Mouse (Mus musculus) intestine, postnatal 0 days (tissue): ENCODE data around the gene Ppp1r11. TPM values are rescaled to one million over a fixed set of nuclear protein-coding genes. Genes with fewer than 3 reads are reported as not detected.

Source experiments
- ATAC-seq: fragments of 200-750 bp; cut with Nextera tagmentation; 2 replicates; pipeline ENCODE4 v1.8.0; 2017; ENCODE audit warnings: mild to moderate bottlenecking, moderate TSS enrichment, moderate library complexity
- H3K27ac ChIP-seq: fragments of 300-500 bp; sonication (generic); 2 replicates; pipeline ENCODE4 v1.5.1; 2014; ENCODE audit warnings: mild to moderate bottlenecking, low read depth, low read length, moderate library complexity
- H3K27me3 ChIP-seq: fragments of 300-500 bp; sonication (generic); replicated peaks from 2 replicates; pipeline ENCODE4 v1.6.1; 2014; ENCODE audit warnings: low read length, mixed read lengths; ENCODE audit not compliant: control insufficient read depth, insufficient read depth
- H3K36me3 ChIP-seq: fragments of 300-500 bp; sonication (generic); 2 replicates; pipeline ENCODE4 v1.6.1; 2014; ENCODE audit warnings: mild to moderate bottlenecking, moderate library complexity; ENCODE audit not compliant: control insufficient read depth, insufficient read depth
- H3K4me1 ChIP-seq: fragments of 300-500 bp; sonication (generic); replicated peaks from 2 replicates; pipeline ENCODE4 v1.6.1; 2014; ENCODE audit warnings: antibody characterized with exemption, low read length, mixed read lengths; ENCODE audit not compliant: control insufficient read depth, insufficient read depth
- H3K4me2 ChIP-seq: fragments of 300-500 bp; sonication (generic); replicated peaks from 2 replicates; pipeline ENCODE4 v1.6.1; 2014; ENCODE audit warnings: low read depth, mild to moderate bottlenecking, moderate library complexity
- H3K4me3 ChIP-seq: fragments of 300-500 bp; sonication (generic); 2 replicates; pipeline ENCODE4 v1.5.1; 2014; ENCODE audit warnings: low read depth, low read length
- H3K9ac ChIP-seq: fragments of 300-500 bp; sonication (generic); 2 replicates; pipeline ENCODE4 v1.6.1; 2014; ENCODE audit warnings: mild to moderate bottlenecking, low read depth, low read length
- H3K9me3 ChIP-seq: fragments of 300-500 bp; sonication (generic); 2 replicates; pipeline ENCODE4 v1.6.1; 2016; ENCODE audit warnings: mixed run types; ENCODE audit not compliant: control insufficient read depth
- CTCF ChIP-seq: sonication (generic); IDR thresholded peaks from 2 replicates; pipeline ENCODE4 v1.5.1; 2016; ENCODE audit warnings: low read depth, mild to moderate bottlenecking, control low read depth, antibody characterized with exemption, moderate library complexity
- WGBS: fragments of 180-500 bp; shearing (Covaris S2); extraction: QIAGEN DNeasy Blood & Tissue Kit; methylation state at CpG from one replicate; pipeline ENCODE4 v1.1.7; 2014; 5-methylcytosine and 5-hydroxymethylcytosine counted together
- polyA plus RNA-seq: library from polyadenylated mRNA; unstranded; fragments of >200 nt; fragmentation: Nextera tagmentation; extraction: Ambion mirVana; gene quantifications from 2 replicates; pipeline ENCODE4 v1.2.1, GENCODE M21; 2015

Ppp1r11 gene
- polyA plus RNA-seq, 1 experiment from 2014 or later: 96.1 TPM

DNA sequence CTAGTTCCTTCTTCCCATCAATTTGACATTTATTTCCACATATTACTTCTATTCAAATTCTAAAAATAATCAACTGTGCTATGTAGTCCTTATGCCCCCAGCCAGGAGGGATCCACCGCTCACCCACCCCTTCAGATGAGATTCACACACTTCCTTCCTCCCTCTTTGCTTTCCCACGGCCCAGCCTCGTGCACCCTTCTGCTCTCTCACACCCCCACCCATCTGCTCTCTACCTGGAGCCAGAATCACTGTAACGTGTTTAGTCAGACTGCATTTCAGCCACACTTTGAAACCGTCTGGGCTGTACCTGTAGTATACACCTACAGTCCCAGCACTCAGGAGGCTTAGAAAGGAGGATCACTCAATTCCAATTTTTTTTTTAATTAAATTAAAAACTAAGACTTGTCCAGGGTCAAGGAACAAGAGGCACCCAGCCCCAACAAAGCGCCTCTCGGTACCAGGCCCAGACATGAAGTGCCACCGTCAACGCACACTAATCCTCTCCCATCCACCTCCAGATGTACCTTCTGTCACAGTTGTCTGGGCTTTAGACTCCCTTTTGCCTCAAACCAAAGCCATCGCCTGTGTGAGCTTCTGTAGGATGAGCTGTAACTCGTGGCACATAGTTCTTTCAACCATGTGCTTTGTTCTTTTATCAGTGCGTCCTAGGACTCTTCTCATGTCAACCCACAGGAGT is 22.2 kb downstream of the Ppp1r11 start:
- H3K4me1 ChIP-seq: no peaks in the 10 kb centered on the region
- ATAC-seq: no peak
- H3K27ac ChIP-seq: no peak overlapping the region
- H3K9me3 ChIP-seq: no peaks in the 10 kb centered on the region
- 78% methylated on average over 12 of the region's 12 CpGs for WGBS
- H3K36me3 ChIP-seq: no peaks in the 10 kb centered on the region
- H3K9ac ChIP-seq: no peak overlapping the region
- TF ChIP-seq CTCF: no peak
- no peaks in the 10 kb centered on the region for H3K27me3 ChIP-seq
- H3K4me3 ChIP-seq: no peak overlapping the region
- H3K4me2 ChIP-seq: no peak overlapping the region

DNA sequence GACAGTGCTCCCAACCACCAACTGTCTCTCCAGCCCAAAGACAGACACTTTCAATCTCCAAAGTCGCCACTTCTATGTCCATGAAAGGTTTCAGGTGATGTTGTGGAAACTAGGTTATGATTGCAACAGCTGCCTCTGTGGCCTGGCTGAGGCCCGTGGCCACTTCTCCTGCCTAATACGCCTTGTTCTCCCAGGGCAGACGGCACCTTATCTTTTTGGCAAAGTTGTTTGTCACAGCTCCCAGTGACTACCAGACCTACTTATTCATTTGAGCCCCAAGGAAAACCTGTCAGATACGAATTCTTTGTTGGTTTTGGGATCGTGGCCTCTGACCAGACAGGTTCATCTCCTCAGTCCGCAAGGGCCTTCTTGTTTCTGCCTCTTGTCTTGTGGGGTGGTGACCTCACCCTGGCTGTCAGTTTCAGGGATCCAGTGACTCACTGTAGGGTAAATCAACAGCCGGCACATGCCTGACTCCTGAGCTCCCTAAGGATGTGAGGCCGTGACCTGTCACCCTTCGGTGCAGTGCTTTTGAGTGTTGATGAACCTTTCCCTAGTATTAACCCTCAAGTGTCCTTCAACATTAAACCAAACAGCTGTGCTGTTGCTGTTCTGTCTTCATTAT is 23.9 kb downstream of the Ppp1r11 start:
- WGBS: 44% methylated on average over 10 of the region's 10 CpGs
- no peak overlapping the region for H3K27ac ChIP-seq
- no peak for TF ChIP-seq CTCF

DNA sequence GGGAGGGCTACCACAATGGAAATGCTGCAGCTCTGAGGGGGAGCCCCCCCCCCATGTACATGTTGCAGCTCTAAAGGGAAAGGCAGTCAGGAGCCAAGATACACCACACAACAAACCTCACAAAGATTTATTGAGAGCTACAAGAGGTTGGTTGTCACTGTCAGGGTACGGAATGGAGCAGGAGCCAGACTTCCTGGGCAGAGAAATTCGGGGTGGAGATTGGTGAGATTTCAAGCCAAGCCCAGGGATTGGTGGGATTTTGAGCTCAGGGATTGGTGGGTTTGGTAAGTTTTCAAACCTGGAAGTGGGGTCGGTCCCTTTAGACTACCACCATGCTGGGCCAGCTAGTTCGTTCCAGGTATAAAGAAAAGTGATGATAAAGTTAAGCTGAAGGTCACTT is 28.1 kb downstream of the Ppp1r11 start:
- no peaks in the 10 kb centered on the region for H3K36me3 ChIP-seq
- ATAC-seq: no peak

More for the DNA sequence above, 23.9 kb downstream of the Ppp1r11 start:
- no peak for ATAC-seq
- Histone ChIP-seq H3K9me3 (no peaks in the 10 kb centered on the region), H3K4me3 (no peak overlapping the region), H3K27me3 (no peaks in the 10 kb centered on the region), H3K36me3 (no peaks in the 10 kb centered on the region), H3K9ac (no peak overlapping the region), H3K4me1 (no peaks in the 10 kb centered on the region), H3K4me2 (no peak overlapping the region)

DNA sequence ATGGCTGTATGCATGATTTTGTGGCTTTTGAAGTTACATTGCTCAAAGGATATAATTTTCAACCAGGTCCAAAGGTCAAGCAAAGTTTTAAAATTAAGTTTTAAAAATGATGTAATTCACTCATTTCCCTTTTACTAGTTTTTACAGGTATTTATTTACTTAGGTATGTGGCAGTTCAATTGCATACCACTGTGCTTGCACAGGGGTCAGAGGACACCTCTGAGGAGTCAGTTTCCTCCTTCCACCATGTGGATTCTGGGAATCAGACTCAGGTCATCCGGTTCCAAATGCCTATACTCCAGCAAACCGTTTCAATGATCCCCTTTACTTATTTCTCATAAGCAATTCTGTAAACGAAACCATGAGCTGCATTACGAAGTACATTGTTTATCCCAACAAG is 28.8 kb downstream of the Ppp1r11 start:
- H3K4me3 ChIP-seq: no peak overlapping the region
- no peaks in the 10 kb centered on the region for H3K9me3 ChIP-seq
- no peak for TF ChIP-seq CTCF
- H3K27ac ChIP-seq: no peak overlapping the region
- H3K4me2 ChIP-seq: no peak overlapping the region
- no peaks in the 10 kb centered on the region for H3K27me3 ChIP-seq
- no peaks in the 10 kb centered on the region for H3K36me3 ChIP-seq
- WGBS: 72% methylated on average over 4 of the region's 4 CpGs
- ATAC-seq: peak; percentile 43; the same call in 1 of the 2 replicates
- H3K4me1 ChIP-seq: no peaks in the 10 kb centered on the region
- no peak overlapping the region for H3K9ac ChIP-seq

More for the DNA sequence above, 28.1 kb downstream of the Ppp1r11 start:
- Histone ChIP-seq H3K4me1 (no peaks in the 10 kb centered on the region), H3K4me3 (no peak overlapping the region), H3K27ac (no peak overlapping the region), H3K27me3 (no peaks in the 10 kb centered on the region), H3K4me2 (no peak overlapping the region), H3K9ac (no peak overlapping the region), H3K9me3 (no peaks in the 10 kb centered on the region)
- no peak for TF ChIP-seq CTCF
- 67% methylated on average over 4 of the region's 4 CpGs for WGBS

DNA sequence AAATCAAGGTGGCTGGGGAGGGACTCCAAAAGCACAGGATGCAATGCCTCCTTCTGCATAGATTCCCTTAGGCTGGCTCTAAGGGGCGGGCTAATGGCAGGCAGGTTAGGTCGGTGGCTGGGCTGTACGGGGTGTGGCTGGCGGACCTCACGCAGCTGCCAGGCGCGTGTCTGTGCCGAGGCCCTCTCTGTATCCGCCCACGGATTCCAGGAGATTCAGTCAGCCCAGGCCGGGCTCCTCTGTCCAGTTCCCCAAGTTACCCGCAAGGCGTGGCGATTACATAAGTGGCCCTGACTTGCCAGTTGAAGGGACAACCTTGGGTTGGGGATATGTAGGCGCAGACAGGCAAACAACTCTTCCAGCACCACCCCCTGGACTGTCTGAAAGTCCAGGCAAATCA is 31.3 kb downstream of the Ppp1r11 start:
- Histone ChIP-seq H3K9me3 (no peaks in the 10 kb centered on the region), H3K27ac (no peak overlapping the region), H3K4me2 (peak overlapping the region; percentile 35), H3K4me1 (no peaks in the 10 kb centered on the region), H3K27me3 (no peaks in the 10 kb centered on the region), H3K4me3 (no peak overlapping the region), H3K36me3 (no peaks in the 10 kb centered on the region), H3K9ac (no peak overlapping the region)
- ATAC-seq: peak; percentile 67
- no peak for TF ChIP-seq CTCF
- 27% methylated on average over 15 of the region's 15 CpGs for WGBS

DNA sequence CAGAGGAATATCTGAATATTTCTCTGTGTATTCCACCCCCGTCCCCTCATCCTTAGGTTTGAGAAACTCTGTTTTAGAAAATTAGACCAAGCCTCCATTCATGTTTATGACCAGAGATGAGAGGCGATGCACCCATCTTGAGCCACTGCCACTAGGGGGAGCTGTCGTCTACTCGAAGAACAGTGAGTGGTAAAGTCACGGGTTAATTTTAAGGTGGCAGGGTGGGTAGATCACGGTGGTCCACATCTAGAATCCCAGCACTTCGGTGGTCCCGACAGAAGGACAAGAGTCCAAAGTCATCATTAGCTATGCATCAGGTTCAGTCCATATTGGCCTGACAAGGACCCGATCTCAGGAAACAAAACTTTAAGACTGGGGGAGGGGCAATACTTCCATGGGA is 36.5 kb downstream of the Ppp1r11 start:
- TF ChIP-seq CTCF: peak; percentile 87
- Histone ChIP-seq H3K9ac (no peak overlapping the region), H3K4me3 (no peak overlapping the region), H3K27me3 (no peaks in the 10 kb centered on the region), H3K36me3 (no peaks in the 10 kb centered on the region), H3K4me2 (no peak overlapping the region), H3K9me3 (no peaks in the 10 kb centered on the region), H3K27ac (no peak overlapping the region), H3K4me1 (no peaks in the 10 kb centered on the region)
- WGBS: 12% methylated on average over 9 of the region's 9 CpGs
- ATAC-seq: no peak
